8 mouse cellular contexts compared by ENCODE assay signal in the genomic region with DNA sequence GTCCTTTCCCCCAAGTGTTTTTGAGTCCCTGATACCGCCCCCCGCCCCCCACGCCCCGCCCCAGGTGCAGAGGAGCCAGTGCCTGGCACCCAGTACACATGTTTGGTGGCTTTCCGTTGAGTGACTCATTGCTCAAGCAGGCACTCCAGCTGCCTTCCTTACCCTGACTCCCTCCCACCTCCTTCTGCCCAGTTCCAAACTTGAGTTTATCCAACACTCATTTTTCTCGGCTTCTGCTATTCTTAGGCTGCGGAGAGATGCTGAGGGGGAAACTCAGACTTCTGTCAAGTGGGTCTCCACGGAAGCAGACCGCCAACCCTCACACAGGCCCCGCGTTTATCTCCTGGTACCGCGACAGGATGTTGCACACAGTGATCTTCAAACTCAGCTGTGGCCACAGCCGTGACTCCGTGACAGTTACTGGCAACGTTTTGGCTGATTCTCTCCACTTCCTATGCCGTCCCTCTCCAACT. TPM values are rescaled to one million over a fixed set of nuclear protein-coding genes. Genes with fewer than 3 reads are reported as not detected.
DNase-seq lines count a peak whose midpoint lies in the region; ATAC-seq and TF ChIP-seq lines count a peak whose summit lies in the region.

No protein-coding gene starts in this region.

- TF ChIP-seq CTCF in left cerebral cortex, adult 2 months (IDR thresholded peaks at IDR 0.05): no peak

- H3K4me1 ChIP-seq in embryonic facial prominence, embryonic 10.5 days: peaks cover 19% of the 10 kb centered on the region
- H3K4me1 ChIP-seq in heart, embryonic 14.5 days (ENCODE audit: control insufficient read depth in 2 of 2, insufficient read depth in 2 of 2, low read length in 2 of 2): peaks cover 5 to 9% of the 10 kb centered on the region in 2 experiments; a peak in 3 of 4 replicates

- no peak overlapping the region for H3K27ac ChIP-seq in embryonic facial prominence, embryonic 10.5 days (replicated peaks)
- H3K27ac ChIP-seq in heart, embryonic 14.5 days (replicated peaks in 1 of 2; ENCODE audit: control insufficient read depth in 1 of 2, insufficient read depth in 1 of 2, low read depth in 2 of 2, low read length in 2 of 2): peak overlapping the region; percentile 48 to 75; a peak in 3 of 4 replicates
- peak overlapping the region; percentile 64 for H3K27ac ChIP-seq in left cerebral cortex, adult 2 months

- intact Hi-C loops in left cerebral cortex, adult 2 months (cut with DNase I): loop anchor here (1.0 to 5.0 kb wide), 2 partner anchors 16 to 85 kb away; no protein-coding TSS in a partner anchor

- DNase-seq in urinary bladder, postnatal 25 days (ENCODE audit: low spot score): peak; percentile 13
- DNase-seq in urinary bladder, postnatal 10 days (ENCODE audit: low spot score): no peak
- DNase-seq in embryonic facial prominence, embryonic 10.5 days (ENCODE audit: low spot score): peak; percentile 12
- peak; percentile 68 to 72 for DNase-seq in left cerebral cortex, adult 2 months (ENCODE audit: extremely low spot score in 1 of 2, low spot score in 2 of 2)
- peak; percentile 85 for DNase-seq in lung, postnatal 36 days
- DNase-seq in spleen, postnatal 36 days (ENCODE audit: low spot score in 2 of 2): peak; percentile 56 to 65
- no peak for DNase-seq in cerebellum, adult 9-11 months

- H3K4me3 ChIP-seq in embryonic facial prominence, embryonic 10.5 days: peak overlapping the region; percentile 32
- H3K4me3 ChIP-seq in heart, embryonic 14.5 days (ENCODE audit: control insufficient read depth in 1 of 2, insufficient read depth in 1 of 2, low read depth in 1 of 2, low read length in 2 of 2): peak overlapping the region; percentile 39 to 53
- H3K4me3 ChIP-seq in left cerebral cortex, adult 2 months: peak overlapping the region; percentile 11; the same call in 1 of the 2 replicates

- H3K9ac ChIP-seq in heart, embryonic 14.5 days (ENCODE audit: low read length): peak overlapping the region; percentile 56

- H3K36me3 ChIP-seq in embryonic facial prominence, embryonic 10.5 days (replicated peaks): no peaks in the 10 kb centered on the region
- no peaks in the 10 kb centered on the region for H3K36me3 ChIP-seq in heart, embryonic 14.5 days (ENCODE audit: control insufficient read depth, insufficient read depth, low read length)

- H3K9me3 ChIP-seq in embryonic facial prominence, embryonic 10.5 days: no peaks in the 10 kb centered on the region
- 0 out of 2 replicates have a peak, but pooled peaks cover 3% of the 10 kb centered on the region for H3K9me3 ChIP-seq in heart, embryonic 14.5 days (ENCODE audit: control insufficient read depth, low read length)

- WGBS in embryonic facial prominence, embryonic 10.5 days: 52% methylated on average over 17 of the region's 17 CpGs
- 8% methylated on average over 17 of the region's 17 CpGs for WGBS in heart, embryonic 14.5 days

- no peak; the same call in 1 of the 2 replicates for ATAC-seq in heart, embryonic 14.5 days (ENCODE audit: insufficient number of reproducible peaks, insufficient read depth, low FRiP score, low read depth)

- peak overlapping the region; percentile 78 for H3K4me2 ChIP-seq in heart, embryonic 14.5 days (ENCODE audit: low read length)

- H3K27me3 ChIP-seq in embryonic facial prominence, embryonic 10.5 days (replicated peaks; ENCODE audit: low read depth, poor library complexity, severe bottlenecking): no peaks in the 10 kb centered on the region
- H3K27me3 ChIP-seq in heart, embryonic 14.5 days (ENCODE audit: control insufficient read depth, insufficient read depth, low read length): no peaks in the 10 kb centered on the region

RNA-seq across cellular contexts. Expression of gene Il12a, which starts 13.6 kb away (rescaled TPM):
- not detected in 2 replicates for polyA plus RNA-seq in embryonic facial prominence, embryonic 10.5 days (2016; fragmentation: Nextera tagmentation; extraction: Ambion mirVana)
- not detected in 2 replicates for polyA plus RNA-seq in heart, embryonic 14.5 days (2014; fragmentation: Nextera tagmentation; extraction: Ambion mirVana)
- total RNA-seq in left cerebral cortex, adult 2 months (2021): 1 to 10 TPM; 2.8 to 4.2 TPM

Comparison
In these comparisons a context has a peak if more than half of its experiments do, and no peak if none do; other contexts are left out.
1. DNase-seq: peak in urinary bladder, postnatal 25 days (single experiment), embryonic facial prominence, embryonic 10.5 days (single experiment), left cerebral cortex, adult 2 months (2 of 2), lung, postnatal 36 days (single experiment) and spleen, postnatal 36 days (2 of 2); none in urinary bladder, postnatal 10 days (single experiment) and cerebellum, adult 9-11 months (single experiment).
2. Peak in every context shown above with its lines, with median percentiles within 50 percentile points of each other: H3K4me3 ChIP-seq.